Mouse (Mus musculus) small intestine, adult 2 months (tissue): ENCODE results near the gene Tjp2. TPM values are rescaled to one million over a fixed set of nuclear protein-coding genes. Genes with fewer than 3 reads are reported as not detected.
A peak's percentile ranks its signal among the peaks of the same experiment; 100 is the strongest.

ENCODE experiments used
- H3K27ac ChIP-seq: fragments of 200-500 bp; 2 replicates; pipeline ENCODE4 v1.5.1; 2012; ENCODE audit warnings: low read depth, low read length, control low read depth, inconsistent platforms; ENCODE audit not compliant: insufficient read depth
- H3K27me3 ChIP-seq: fragments of 200-500 bp; 2 replicates; pipeline ENCODE4 v1.6.1; 2012; ENCODE audit warnings: mild to moderate bottlenecking, moderate library complexity, low read length, inconsistent platforms; ENCODE audit not compliant: control insufficient read depth, insufficient read depth
- H3K36me3 ChIP-seq: fragments of 200-500 bp; 2 replicates; pipeline ENCODE4 v1.6.1; 2012; ENCODE audit warnings: mild to moderate bottlenecking, low read length, control low read depth, inconsistent platforms; ENCODE audit not compliant: control insufficient read depth, insufficient read depth
- H3K4me1 ChIP-seq: fragments of 200-500 bp; 2 replicates; pipeline ENCODE4 v1.6.1; 2012; ENCODE audit warnings: low read length, inconsistent platforms, mixed read lengths; ENCODE audit not compliant: control insufficient read depth, insufficient read depth, insufficient read length
- H3K4me3 ChIP-seq: fragments of 200-500 bp; 2 replicates; pipeline ENCODE4 v1.5.1; 2012; ENCODE audit warnings: low read depth, mild to moderate bottlenecking, control low read depth, inconsistent platforms, low read length, moderate library complexity
- CTCF ChIP-seq: fragments of 200-500 bp; IDR thresholded peaks from 2 replicates; pipeline ENCODE4 v1.5.1; 2012; ENCODE audit warnings: low read depth, mild to moderate bottlenecking, control low read depth, inconsistent platforms, low read length, moderate library complexity, mixed read lengths; ENCODE audit not compliant: insufficient replicate concordance, insufficient read length; ENCODE audit errors: extremely low read depth
- POLR2A ChIP-seq: fragments of 200-500 bp; IDR thresholded peaks from 2 replicates; pipeline ENCODE4 v1.6.1; 2012; ENCODE audit warnings: low read depth, mild to moderate bottlenecking, control low read depth, inconsistent platforms, low read length, moderate library complexity
- WGBS: fragments of 180-500 bp; shearing (Covaris S2); methylation state at CpG from one replicate; pipeline ENCODE4 v1.1.7; 2018; 5-methylcytosine and 5-hydroxymethylcytosine counted together
- polyA plus RNA-seq: library from polyadenylated mRNA; depleted of rRNA; stranded (reverse); fragments of >200 nt; gene quantifications from 2 replicates; pipeline ENCODE4 v1.2.3, GENCODE M21; 2012

Tjp2 gene
- polyA plus RNA-seq, 1 experiment: 74.0 TPM

- H3K4me1 ChIP-seq: peaks cover 3% of the 10 kb centered on the region; the same call in 1 of the 2 replicates
These were observed 161.2 kb downstream of the Tjp2 start for GRCm38 (mm10) chr19:24063585-24063984.

GRCm38 (mm10) chr19:24058851-24059250, 166.0 kb downstream of the Tjp2 start:
- Histone ChIP-seq H3K4me3 (no peak overlapping the region), H3K27ac (no peak overlapping the region), H3K4me1 (peaks cover 18% of the 10 kb centered on the region; the same call in 1 of the 2 replicates), H3K36me3 (no peaks in the 10 kb centered on the region), H3K27me3 (no peaks in the 10 kb centered on the region)
- 79% methylated on average over 8 of the region's 8 CpGs for WGBS
- TF ChIP-seq POLR2A (no peak), CTCF (no peak)

More at GRCm38 (mm10) chr19:24063585-24063984, 161.2 kb downstream of the Tjp2 start:
- Histone ChIP-seq H3K36me3 (no peaks in the 10 kb centered on the region), H3K27ac (peak overlapping the region; percentile 40; the same call in 1 of the 2 replicates), H3K4me3 (no peak overlapping the region), H3K27me3 (no peaks in the 10 kb centered on the region)
- TF ChIP-seq CTCF (no peak), POLR2A (no peak)
- WGBS: 25% methylated on average over 4 of the region's 4 CpGs

- H3K36me3 ChIP-seq: no peaks in the 10 kb centered on the region
- no peak for TF ChIP-seq CTCF
- TF ChIP-seq POLR2A: no peak
- WGBS: 15% methylated on average over 5 of the region's 5 CpGs
These were observed 166.8 kb downstream of the Tjp2 start for GRCm38 (mm10) chr19:24058021-24058420.

GRCm38 (mm10) chr19:24056880-24057279, 167.9 kb downstream of the Tjp2 start:
- Histone ChIP-seq H3K27me3 (no peaks in the 10 kb centered on the region), H3K4me1 (peaks cover 15% of the 10 kb centered on the region; the same call in 1 of the 2 replicates), H3K27ac (no peak overlapping the region), H3K36me3 (no peaks in the 10 kb centered on the region), H3K4me3 (no peak overlapping the region)
- 98% methylated on average over 1 of the region's 1 CpGs for WGBS
- no peak for TF ChIP-seq CTCF
- TF ChIP-seq POLR2A: no peak

More at GRCm38 (mm10) chr19:24058021-24058420, 166.8 kb downstream of the Tjp2 start:
- Histone ChIP-seq H3K27ac (0 out of 2 replicates have a peak overlapping the region, but pooled peaks have one; percentile 15), H3K4me3 (no peak overlapping the region), H3K27me3 (no peaks in the 10 kb centered on the region), H3K4me1 (peaks cover 15% of the 10 kb centered on the region; the same call in 1 of the 2 replicates)

GRCm38 (mm10) chr19:24054904-24055303, 169.9 kb downstream of the Tjp2 start:
- Histone ChIP-seq H3K27me3 (no peaks in the 10 kb centered on the region), H3K4me3 (no peak overlapping the region), H3K27ac (peak overlapping the region; percentile 41), H3K4me1 (peaks cover 15% of the 10 kb centered on the region; the same call in 1 of the 2 replicates), H3K36me3 (no peaks in the 10 kb centered on the region)
- 7% methylated on average over 2 of the region's 2 CpGs for WGBS
- TF ChIP-seq CTCF (no peak), POLR2A (no peak)

GRCm38 (mm10) chr19:24054265-24054664, 170.6 kb downstream of the Tjp2 start:
- H3K27me3 ChIP-seq: no peaks in the 10 kb centered on the region
- H3K27ac ChIP-seq: peak overlapping the region; percentile 41
- no peaks in the 10 kb centered on the region for H3K36me3 ChIP-seq
- H3K4me3 ChIP-seq: no peak overlapping the region
- TF ChIP-seq CTCF: no peak
- no peak for TF ChIP-seq POLR2A
- WGBS: 15% methylated on average over 5 of the region's 5 CpGs
- peaks cover 15% of the 10 kb centered on the region; the same call in 1 of the 2 replicates for H3K4me1 ChIP-seq

GRCm38 (mm10) chr19:24050514-24050913, 174.3 kb downstream of the Tjp2 start:
- WGBS: 68% methylated on average over 2 of the region's 2 CpGs
- H3K4me1 ChIP-seq: peaks cover 10% of the 10 kb centered on the region; the same call in 1 of the 2 replicates
- no peak overlapping the region for H3K27ac ChIP-seq
- H3K27me3 ChIP-seq: no peaks in the 10 kb centered on the region
- no peak for TF ChIP-seq CTCF
- TF ChIP-seq POLR2A: no peak
- no peaks in the 10 kb centered on the region for H3K36me3 ChIP-seq
- no peak overlapping the region for H3K4me3 ChIP-seq
